Mouse (Mus musculus): Measurements from ENCODE around the gene Zfp983. TPM values are rescaled to one million over a fixed set of nuclear protein-coding genes. Genes with fewer than 3 reads are reported as not detected.
"Not testable (repeated sequence)": the region's sequence is repeated elsewhere in the genome, so short reads cannot be mapped to it uniquely, and the experiment has no call there.

Gene Zfp983
- total and polyA plus RNA-seq, 3 experiments: 0.93 to 2.3 (median 1.1) TPM

DNA sequence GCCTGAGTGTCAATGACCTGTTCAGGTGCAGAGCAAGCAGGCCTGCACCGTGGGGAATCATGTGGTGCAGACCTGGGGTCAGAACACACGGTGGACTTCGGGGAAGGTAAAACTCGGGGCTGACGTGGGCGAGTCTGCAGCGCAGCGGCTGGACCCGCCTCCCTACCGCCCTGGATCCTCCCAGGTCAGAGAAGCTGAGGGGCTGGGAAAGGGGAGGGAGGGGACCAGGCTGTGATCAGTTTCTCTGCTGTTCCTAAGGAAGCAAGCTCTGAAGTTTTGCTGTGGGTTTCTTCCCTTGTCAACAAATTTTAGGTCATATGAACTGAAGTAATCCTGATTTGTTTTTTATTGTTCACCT is 29.6 kb downstream of the Zfp983 start:
- dilution Hi-C loops (cut with MboI; ENCODE audit: extremely low pct_ligation_motif_present, extremely low pct_unique_long_range_greater_than_20kb, low sequenced_read_pairs); H3K79me2 ChIP-seq (replicated peaks; ENCODE audit: control insufficient read depth, extremely low read depth, insufficient read depth, poor library complexity, severe bottlenecking); in situ Hi-C loops (cut with MboI; ENCODE audit: low pct_ligation_motif_present, low pct_unique_long_range_greater_than_20kb, low sequenced_read_pairs); DNase-seq (ENCODE audit: extremely low read depth); H3K4me1 ChIP-seq (ENCODE audit: control insufficient read depth in 1 of 2, insufficient read depth in 2 of 2); H3K9me3 ChIP-seq (replicated peaks; ENCODE audit: low read length); H3K27ac ChIP-seq (ENCODE audit: insufficient read depth, low read depth); H3K4me2 ChIP-seq (ENCODE audit: insufficient read depth, low read depth, poor library complexity, severe bottlenecking); H3K36me3 ChIP-seq (replicated peaks in 1 of 2; ENCODE audit: control insufficient read depth in 1 of 2, insufficient read depth in 1 of 2, low read length in 1 of 2); H3K27me3 ChIP-seq (replicated peaks): not testable (repeated sequence)
- Histone ChIP-seq H3K4me3 (replicated peaks in 1 of 3; ENCODE audit: low read depth in 2 of 3, low read length in 2 of 3, poor library complexity in 1 of 3) (peak overlapping the region; percentile 45 to 89 (median 54)), H3K9ac (ENCODE audit: insufficient read depth, low read depth) (peak overlapping the region; percentile 72; the same call in 1 of the 2 replicates)
- peak; percentile 47; the same call in 1 of the 2 replicates for TF ChIP-seq POLR2A (IDR thresholded peaks at IDR 0.05; ENCODE audit: low read depth, low read length)
- 0 out of 2 replicates have a peak, but pooled peaks have one; percentile 46 for TF ChIP-seq SIN3A (IDR thresholded peaks at IDR 0.05; ENCODE audit: low read length)

- TF ChIP-seq MYC (IDR thresholded peaks at IDR 0.05; ENCODE audit: low read depth, low read length) (no peak), E2F4 (IDR thresholded peaks at IDR 0.05; ENCODE audit: insufficient replicate concordance, low read depth, low read length) (no peak), ZMIZ1 (IDR thresholded peaks at IDR 0.05; ENCODE audit: low read depth, low read length) (no peak), EP300 (IDR thresholded peaks at IDR 0.05; ENCODE audit: low read length) (no peak), TBP (conservative IDR thresholded peaks at IDR 0.05; ENCODE audit: low read depth, low read length) (no peak), UBTF (IDR thresholded peaks at IDR 0.05; ENCODE audit: low read depth, low read length) (no peak), PAX5 (IDR thresholded peaks at IDR 0.05; ENCODE audit: low read length) (no peak), HCFC1 (IDR thresholded peaks at IDR 0.05; ENCODE audit: low read depth, low read length) (no peak)
- Histone ChIP-seq H3K4me3 (replicated peaks in 1 of 3; ENCODE audit: low read depth in 2 of 3, low read length in 2 of 3, poor library complexity in 1 of 3) (no peak within 1 kb of the TSS), H3K27me3 (replicated peaks) (no peaks in the 10 kb centered on the region), H3K4me1 (ENCODE audit: control insufficient read depth in 1 of 2, insufficient read depth in 2 of 2) (no peaks in the 10 kb centered on the region), H3K9me3 (replicated peaks; ENCODE audit: low read length) (no peaks in the 10 kb centered on the region), H3K36me3 (replicated peaks in 1 of 2; ENCODE audit: control insufficient read depth in 1 of 2, insufficient read depth in 1 of 2, low read length in 1 of 2) (peaks cover 8 to 11% of the 10 kb centered on the region in 2 experiments), H3K4me2 (ENCODE audit: insufficient read depth, low read depth, poor library complexity, severe bottlenecking) (no peak within 1 kb of the TSS), H3K9ac (ENCODE audit: insufficient read depth, low read depth) (no peak within 1 kb of the TSS), H3K27ac (ENCODE audit: insufficient read depth, low read depth) (no peak within 1 kb of the TSS), H3K79me2 (replicated peaks; ENCODE audit: control insufficient read depth, extremely low read depth, insufficient read depth, poor library complexity, severe bottlenecking) (no peaks in the 10 kb centered on the region)
- no peak for DNase-seq (ENCODE audit: extremely low read depth)
- in situ Hi-C loops (cut with MboI; ENCODE audit: low pct_ligation_motif_present, low pct_unique_long_range_greater_than_20kb, low sequenced_read_pairs) (no loop called here), dilution Hi-C loops (cut with MboI; ENCODE audit: extremely low pct_ligation_motif_present, extremely low pct_unique_long_range_greater_than_20kb, low sequenced_read_pairs) (no loop called here)
Observed at GRCm38 (mm10) chr17:21691560-21691959, 41.1 kb downstream of the Zfp983 start, which contains the start of gene Gm10226. Gene Gm10226 (plus strand): TSS chr17:21691860.

GRCm38 (mm10) chr17:21693342-21693741 is 42.9 kb downstream of the Zfp983 start:
- no peaks in the 10 kb centered on the region for H3K27me3 ChIP-seq (replicated peaks)
- dilution Hi-C loops (cut with MboI; ENCODE audit: extremely low pct_ligation_motif_present, extremely low pct_unique_long_range_greater_than_20kb, low sequenced_read_pairs) (no loop called here), in situ Hi-C loops (cut with MboI; ENCODE audit: low pct_ligation_motif_present, low pct_unique_long_range_greater_than_20kb, low sequenced_read_pairs) (no loop called here)
- no peak for DNase-seq (ENCODE audit: extremely low read depth)
- no peak overlapping the region for H3K9ac ChIP-seq (ENCODE audit: insufficient read depth, low read depth)
- H3K4me2 ChIP-seq (ENCODE audit: insufficient read depth, low read depth, poor library complexity, severe bottlenecking): no peak overlapping the region
- TF ChIP-seq ZMIZ1 (IDR thresholded peaks at IDR 0.05; ENCODE audit: low read depth, low read length) (no peak), CHD2 (IDR thresholded peaks at IDR 0.05; ENCODE audit: low read length) (no peak), POLR2A (IDR thresholded peaks at IDR 0.05; ENCODE audit: low read depth, low read length) (no peak), ZKSCAN1 (IDR thresholded peaks at IDR 0.05; ENCODE audit: borderline replicate concordance, low read depth, low read length) (no peak), GABPA (IDR thresholded peaks at IDR 0.05; ENCODE audit: insufficient replicate concordance, low read depth, low read length) (no peak), RAD21 (IDR thresholded peaks at IDR 0.05; ENCODE audit: low read depth, low read length) (no peak), MYC (IDR thresholded peaks at IDR 0.05; ENCODE audit: low read depth, low read length) (no peak), MAFK (IDR thresholded peaks at IDR 0.05; ENCODE audit: insufficient replicate concordance, low read length) (no peak), TCF12 (IDR thresholded peaks at IDR 0.05; ENCODE audit: low read depth, low read length) (no peak), JUND (conservative IDR thresholded peaks at IDR 0.05; ENCODE audit: low read depth, low read length) (no peak), ETS1 (conservative IDR thresholded peaks at IDR 0.05; ENCODE audit: low read depth, low read length) (no peak), ZNF384 (IDR thresholded peaks at IDR 0.05; ENCODE audit: low read depth, low read length) (no peak), E2F4 (IDR thresholded peaks at IDR 0.05; ENCODE audit: insufficient replicate concordance, low read depth, low read length) (no peak)
- H3K79me2 ChIP-seq (replicated peaks; ENCODE audit: control insufficient read depth, extremely low read depth, insufficient read depth, poor library complexity, severe bottlenecking): no peaks in the 10 kb centered on the region
- H3K4me1 ChIP-seq (ENCODE audit: control insufficient read depth in 1 of 2, insufficient read depth in 2 of 2): no peaks in the 10 kb centered on the region
- peaks cover 6 to 7% of the 10 kb centered on the region in 2 experiments for H3K36me3 ChIP-seq (replicated peaks in 1 of 2; ENCODE audit: control insufficient read depth in 1 of 2, insufficient read depth in 1 of 2, low read length in 1 of 2)
- no peaks in the 10 kb centered on the region for H3K9me3 ChIP-seq (replicated peaks; ENCODE audit: low read length)
- H3K27ac ChIP-seq (ENCODE audit: insufficient read depth, low read depth): no peak overlapping the region
- H3K4me3 ChIP-seq (replicated peaks in 1 of 3; ENCODE audit: low read depth in 2 of 3, low read length in 2 of 3, poor library complexity in 1 of 3): no peak overlapping the region

Measured in CH12.LX (cell line).